Mouse (Mus musculus): ENCODE results near the gene Cacna1a. TPM values are rescaled to one million over a fixed set of nuclear protein-coding genes. Genes with fewer than 3 reads are reported as not detected.
"Not testable (repeated sequence)": the region's sequence is repeated elsewhere in the genome, so short reads cannot be mapped to it uniquely, and the experiment has no call there.

Gene Cacna1a
- total RNA-seq, 4 experiments from 2014 or later = 6.3 to 18.1 (median 11.8) TPM

DNA sequence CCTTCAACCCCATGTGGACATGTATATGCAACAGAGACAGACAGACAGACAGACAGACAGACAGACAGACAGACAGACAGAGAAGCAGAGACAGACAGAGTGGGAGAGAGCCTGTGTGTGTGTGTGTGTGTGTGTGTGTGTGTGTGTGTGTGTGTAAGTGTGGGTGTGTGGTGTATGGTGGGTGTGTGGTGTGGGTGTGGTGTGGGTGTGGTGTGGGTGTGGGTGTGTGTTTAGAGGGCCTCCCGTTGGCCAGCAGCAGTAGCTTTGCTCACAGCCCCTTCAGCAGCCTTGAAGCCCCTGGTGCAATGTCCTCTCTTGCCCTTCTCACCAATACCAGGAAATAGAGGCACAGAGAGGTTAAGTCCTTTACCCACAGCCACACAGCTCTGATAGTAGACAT is 204.9 kb downstream of the Cacna1a start:
- DNase-seq = no peak

DNA sequence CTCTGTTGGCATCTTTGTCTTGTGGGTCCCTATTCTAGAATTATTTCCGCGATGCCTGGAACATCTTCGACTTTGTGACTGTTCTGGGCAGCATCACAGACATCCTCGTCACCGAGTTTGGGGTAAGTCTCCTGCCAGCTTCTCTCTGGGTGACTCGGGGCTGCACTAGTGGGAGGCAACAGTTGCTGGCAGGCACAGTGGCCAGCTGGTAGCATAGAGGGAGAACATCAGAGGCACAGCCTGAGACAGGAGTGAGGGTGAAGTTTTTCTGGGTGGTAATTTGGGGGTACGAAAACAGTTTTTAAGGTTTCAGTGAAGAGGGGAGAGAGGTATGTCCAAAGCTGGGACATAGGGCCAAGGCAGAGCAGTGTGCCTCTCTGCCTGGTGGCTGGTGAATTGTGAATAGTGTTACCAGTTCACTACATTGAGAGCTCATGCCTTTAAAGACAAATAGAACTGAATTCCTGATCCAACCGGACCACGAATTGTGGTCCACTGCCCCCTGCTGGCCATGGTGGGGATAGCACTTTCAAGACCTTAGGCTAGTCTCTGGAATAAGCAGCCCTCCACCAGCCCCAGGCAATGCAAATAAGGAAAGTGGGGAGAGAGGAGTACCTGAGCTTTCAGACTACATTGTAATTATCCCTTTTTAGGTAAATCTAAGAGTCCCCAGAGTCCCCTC is 206.0 kb downstream of the Cacna1a start:
- peak; percentile 30 for DNase-seq

- peak; percentile 12 for DNase-seq
These were observed 207.4 kb downstream of the Cacna1a start for GRCm38 (mm10) chr8:84595648-84596047.

DNA sequence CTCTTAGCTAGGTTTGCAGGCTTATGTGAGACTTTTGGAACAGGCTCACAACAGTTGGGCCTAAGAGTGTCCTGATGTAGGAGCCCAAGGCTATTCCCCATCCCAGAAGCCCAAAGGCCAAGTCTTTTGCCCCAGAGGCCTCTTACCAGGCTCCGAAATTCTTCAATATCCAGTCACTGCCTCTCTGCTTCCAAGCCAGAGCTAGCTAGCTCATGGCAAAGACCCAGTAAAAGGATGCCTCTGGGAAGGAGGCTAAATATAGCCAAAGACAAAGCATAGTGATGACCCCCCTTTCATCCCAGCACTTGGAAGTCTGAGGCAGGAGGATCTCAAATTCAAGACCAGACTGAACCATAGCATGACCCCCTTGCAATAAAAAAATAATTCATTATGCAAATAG is 211.2 kb downstream of the Cacna1a start:
- no peak for DNase-seq

DNA sequence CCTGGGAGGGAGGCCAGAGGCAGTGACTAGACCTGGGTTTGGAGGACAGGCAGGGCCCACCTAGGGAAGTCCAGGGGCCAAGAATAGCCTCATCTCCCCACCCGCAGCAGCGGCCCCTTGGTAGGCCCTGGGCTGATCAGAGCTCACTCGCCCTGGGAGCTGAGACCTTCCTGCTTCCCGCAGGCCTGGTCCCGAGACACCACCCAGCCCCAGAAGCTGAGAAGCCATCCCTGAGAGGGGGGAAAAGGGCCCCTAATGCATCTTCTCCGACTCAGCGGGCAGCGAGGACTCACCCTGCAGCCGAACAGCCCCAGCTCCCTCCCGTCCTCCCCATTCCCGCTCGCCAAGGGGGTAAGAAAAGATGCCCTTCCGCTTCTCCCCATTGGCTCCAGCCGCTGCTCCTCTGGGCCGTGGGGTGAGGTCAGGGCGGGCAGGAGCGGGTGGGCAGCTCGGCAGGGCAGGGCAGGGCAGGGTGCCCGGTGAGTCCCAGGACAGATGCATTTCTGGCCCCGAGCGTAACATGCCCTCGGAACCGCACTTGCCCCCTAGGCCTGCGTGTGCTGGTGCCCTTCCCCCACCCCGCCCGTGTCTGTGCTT is 212.2 kb downstream of the Cacna1a start:
- no peak for DNase-seq

- DNase-seq = no peak
These were observed 213.0 kb downstream of the Cacna1a start for GRCm38 (mm10) chr8:84601221-84601751.

- no peak for DNase-seq
These were observed 226.4 kb downstream of the Cacna1a start for GRCm38 (mm10) chr8:84614512-84615223.

GRCm38 (mm10) chr8:84615666-84616485 is 227.6 kb downstream of the Cacna1a start:
- DNase-seq = no peak

- DNase-seq = no peak
These were observed 228.8 kb downstream of the Cacna1a start for GRCm38 (mm10) chr8:84617005-84617404.

DNA sequence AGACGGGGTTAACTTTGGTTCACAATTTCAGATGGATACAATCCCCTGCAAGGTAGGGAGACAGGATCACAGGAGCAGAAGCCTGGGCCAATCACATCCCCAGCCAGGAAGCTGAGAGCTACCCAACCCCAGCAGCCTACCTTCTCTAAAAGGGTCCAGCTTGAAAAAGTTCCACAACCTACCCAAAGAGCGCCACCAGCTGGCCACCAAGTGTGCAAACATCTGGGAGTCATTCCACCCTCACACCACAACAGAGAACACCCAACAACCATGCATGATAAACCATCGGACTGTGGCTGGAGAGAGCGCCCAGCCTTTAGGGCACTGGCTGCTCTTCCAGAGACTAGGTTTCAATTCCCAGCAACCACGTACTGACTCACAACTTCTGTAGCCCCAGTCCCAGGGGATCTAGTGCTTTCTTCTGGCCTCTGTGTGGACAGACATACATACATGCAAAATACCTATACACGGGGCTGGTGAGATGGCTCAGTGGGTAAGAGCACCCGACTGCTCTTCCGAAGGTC is 232.9 kb downstream of the Cacna1a start:
- no peak for DNase-seq

DNA sequence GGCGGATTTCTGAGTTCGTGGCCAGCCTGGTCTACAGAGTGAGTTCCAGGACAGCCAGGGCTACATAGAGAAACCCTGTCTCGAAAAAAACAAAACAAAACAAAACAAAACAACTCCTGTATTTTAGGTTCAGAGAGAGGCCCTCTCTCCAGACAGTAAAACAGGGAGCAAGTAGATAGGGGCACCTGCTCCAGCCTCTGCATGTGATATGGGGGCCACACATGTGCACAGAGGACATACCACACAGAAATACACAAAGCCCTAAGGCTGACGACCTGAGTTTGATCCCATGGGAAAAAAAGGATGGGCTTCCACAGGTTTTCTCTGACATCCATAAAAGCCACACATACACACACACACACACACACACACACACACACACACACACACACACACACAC is 235.2 kb downstream of the Cacna1a start:
- not testable (repeated sequence) for DNase-seq

DNA sequence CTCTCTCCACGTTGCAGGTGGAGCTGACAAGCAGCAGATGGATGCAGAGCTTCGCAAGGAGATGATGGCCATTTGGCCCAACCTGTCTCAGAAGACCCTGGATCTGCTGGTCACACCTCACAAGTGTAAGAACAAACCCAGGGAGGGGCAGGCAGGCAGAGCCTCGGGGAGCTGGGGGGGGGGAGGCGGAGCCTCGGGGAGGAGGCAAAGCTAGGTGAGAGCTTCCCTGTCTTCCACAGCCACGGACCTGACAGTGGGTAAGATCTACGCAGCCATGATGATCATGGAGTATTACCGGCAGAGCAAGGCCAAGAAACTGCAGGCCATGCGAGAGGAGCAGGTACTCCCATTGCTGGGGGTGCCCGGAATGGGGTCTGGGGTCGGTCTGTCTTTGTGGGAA is 241.3 kb downstream of the Cacna1a start:
- DNase-seq = no peak

GRCm38 (mm10) chr8:84630145-84630544 is 241.9 kb downstream of the Cacna1a start:
- DNase-seq = no peak

GRCm38 (mm10) chr8:84631813-84632212 is 243.6 kb downstream of the Cacna1a start:
- DNase-seq = no peak

DNA sequence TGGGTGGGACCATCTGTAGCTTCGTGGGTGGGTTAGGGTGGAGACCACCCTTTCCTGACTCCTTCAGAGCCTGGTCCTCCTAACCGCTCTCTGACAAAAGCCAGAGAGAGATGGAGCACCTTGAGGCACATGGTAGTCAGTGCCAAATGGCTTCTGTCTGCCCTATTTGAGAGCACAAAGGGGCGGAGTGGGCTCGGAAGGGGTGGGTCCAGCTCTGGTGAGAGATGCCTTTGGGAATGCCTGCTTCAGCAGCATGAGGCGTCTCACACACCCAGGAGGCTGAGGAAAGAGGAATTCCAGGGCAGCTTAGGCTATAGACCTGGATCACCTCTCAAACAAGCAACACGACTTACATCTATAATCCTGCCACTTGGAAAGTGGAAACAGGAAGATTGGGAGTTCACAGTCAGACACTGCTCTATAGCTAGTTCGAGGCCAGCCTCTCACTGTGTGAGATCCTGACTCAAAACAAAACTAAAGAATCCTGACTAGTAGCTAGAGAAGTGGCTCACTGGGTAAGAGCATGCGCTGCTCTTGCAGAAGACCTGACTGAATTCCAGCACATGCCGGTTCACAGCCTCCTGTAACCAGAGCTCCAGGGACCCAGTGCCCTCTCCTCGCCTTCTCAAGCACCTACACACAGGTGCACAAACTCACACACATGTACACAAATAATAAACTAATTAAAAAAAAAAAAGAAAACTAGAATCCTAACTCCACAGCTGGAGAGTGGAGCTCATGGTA is 245.8 kb downstream of the Cacna1a start:
- DNase-seq = no peak

- peak; percentile 84 for DNase-seq
These were observed 246.6 kb downstream of the Cacna1a start for GRCm38 (mm10) chr8:84634849-84635304.

DNA sequence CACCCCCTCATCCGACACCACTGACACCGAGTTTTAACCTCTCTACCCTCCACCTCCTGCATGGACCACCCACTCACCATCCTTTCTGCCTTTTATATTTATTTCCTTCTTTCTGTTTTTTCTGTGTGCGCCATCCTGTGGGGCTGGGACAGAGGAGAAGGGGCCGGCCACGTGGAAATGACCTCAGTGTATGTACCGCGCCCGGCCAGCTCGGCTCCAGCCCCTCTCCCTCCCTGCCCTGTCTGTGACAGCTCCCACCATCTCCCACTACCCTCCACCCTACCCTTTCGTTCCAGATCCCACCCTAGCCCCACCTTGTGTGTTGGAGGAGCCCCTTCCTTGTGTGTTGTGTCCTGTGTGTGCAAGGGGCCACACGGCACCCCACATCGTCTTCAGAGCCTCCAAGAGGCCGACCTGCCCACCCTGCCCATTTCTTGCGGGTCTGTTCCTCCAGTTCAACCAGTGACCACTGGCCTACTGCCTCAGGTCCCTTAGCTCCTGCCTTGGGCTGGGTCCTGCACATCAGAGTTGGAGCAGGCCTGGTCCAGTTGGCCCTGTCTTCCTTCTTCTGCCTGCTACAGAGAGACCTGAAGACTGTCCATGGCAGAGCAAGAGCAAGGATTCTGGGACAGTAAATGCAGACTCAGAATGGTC is 247.3 kb downstream of the Cacna1a start:
- DNase-seq = no peak

- DNase-seq = no peak
These were observed 247.9 kb downstream of the Cacna1a start for GRCm38 (mm10) chr8:84636051-84636691.

GRCm38 (mm10) chr8:84637946-84638554 is 249.8 kb downstream of the Cacna1a start:
- DNase-seq = no peak
